Mouse (Mus musculus): ENCODE measurements around the gene Mien1.

The Mien1 gene

GRCm38 (mm10) chr11:98438331-98439158, at the start of gene Mien1:
Mien1 (minus strand) TSS chr11:98438991.
- peak; percentile 93 for DNase-seq

- no peak for DNase-seq
These were observed 48.8 kb upstream of the Mien1 start for GRCm38 (mm10) chr11:98487526-98488040.

GRCm38 (mm10) chr11:98485749-98486148, 47.0 kb upstream of the Mien1 start:
- DNase-seq, result no peak

- DNase-seq, result no peak
These were observed 43.3 kb upstream of the Mien1 start for GRCm38 (mm10) chr11:98482067-98482466.

- no peak for DNase-seq
These were observed 42.4 kb upstream of the Mien1 start for GRCm38 (mm10) chr11:98481231-98481630.

GRCm38 (mm10) chr11:98479940-98480497, 41.2 kb upstream of the Mien1 start:
- no peak for DNase-seq

GRCm38 (mm10) chr11:98479026-98479939, 40.5 kb upstream of the Mien1 start:
- no peak for DNase-seq

GRCm38 (mm10) chr11:98477011-98477701, 38.4 kb upstream of the Mien1 start:
- no peak for DNase-seq

- DNase-seq, result no peak
These were observed 37.6 kb upstream of the Mien1 start for GRCm38 (mm10) chr11:98476434-98476807.

- no peak for DNase-seq
These were observed 37.0 kb upstream of the Mien1 start for GRCm38 (mm10) chr11:98475630-98476433.

- no peak for DNase-seq
These were observed 36.2 kb upstream of the Mien1 start for GRCm38 (mm10) chr11:98474967-98475366.

- DNase-seq, result no peak
These were observed 35.2 kb upstream of the Mien1 start for GRCm38 (mm10) chr11:98473916-98474479.

- no peak for DNase-seq
These were observed 33.9 kb upstream of the Mien1 start for GRCm38 (mm10) chr11:98472696-98473095.

- DNase-seq, result no peak
These were observed 32.0 kb upstream of the Mien1 start for GRCm38 (mm10) chr11:98470795-98471194.

GRCm38 (mm10) chr11:98469761-98470714, 31.2 kb upstream of the Mien1 start:
- DNase-seq, result no peak

- no peak for DNase-seq
These were observed 25.7 kb upstream of the Mien1 start for GRCm38 (mm10) chr11:98464516-98464915.

GRCm38 (mm10) chr11:98463911-98464310, 25.1 kb upstream of the Mien1 start:
- no peak for DNase-seq

GRCm38 (mm10) chr11:98462255-98462654, 23.5 kb upstream of the Mien1 start:
- no peak for DNase-seq

GRCm38 (mm10) chr11:98461109-98461720, 22.4 kb upstream of the Mien1 start:
- DNase-seq, result no peak

- no peak for DNase-seq
These were observed 21.1 kb upstream of the Mien1 start for GRCm38 (mm10) chr11:98459860-98460259.
